Mouse (Mus musculus) lung, adult 2 months (tissue): ENCODE data around the gene Cp.
"Not testable (repeated sequence)": the region's sequence is repeated elsewhere in the genome, so short reads cannot be mapped to it uniquely, and the experiment has no call there.

ENCODE experiments used
- CTCF ChIP-seq: fragments of 200-500 bp; IDR thresholded peaks from 2 replicates; pipeline ENCODE4 v1.5.1; 2011; ENCODE audit warnings: mild to moderate bottlenecking, low read length, control low read depth; ENCODE audit not compliant: insufficient read depth
- POLR2A ChIP-seq: fragments of 200-500 bp; IDR thresholded peaks from 2 replicates; pipeline ENCODE4 v1.6.1; 2011; ENCODE audit warnings: low read depth, mild to moderate bottlenecking, control low read depth, low read length, borderline replicate concordance; ENCODE audit errors: extremely low read depth

DNA sequence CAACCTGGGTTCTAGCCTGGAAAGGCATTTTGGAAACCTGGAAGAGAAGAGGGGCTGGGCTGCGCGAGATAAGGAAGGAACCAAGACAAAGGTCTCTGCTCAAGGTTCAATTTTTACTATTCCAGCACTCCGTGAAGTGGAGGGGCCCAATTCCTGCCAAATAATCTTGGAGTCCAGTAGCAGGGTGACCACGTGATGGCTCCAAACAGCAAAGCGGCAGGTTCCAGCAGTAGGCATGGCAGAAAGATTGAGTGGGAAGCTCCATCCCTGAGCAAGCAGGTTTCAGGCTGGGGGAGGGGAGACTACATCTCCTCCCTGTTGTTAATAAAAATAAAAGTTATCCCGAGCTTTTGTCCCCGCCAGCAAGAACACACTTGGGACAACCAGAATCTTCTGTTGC is 84.6 kb downstream of the Cp start:
- not testable (repeated sequence) for TF ChIP-seq CTCF, POLR2A
